Mouse (Mus musculus): Measurements from ENCODE around the gene Olfr1261.

The Olfr1261 gene

DNA sequence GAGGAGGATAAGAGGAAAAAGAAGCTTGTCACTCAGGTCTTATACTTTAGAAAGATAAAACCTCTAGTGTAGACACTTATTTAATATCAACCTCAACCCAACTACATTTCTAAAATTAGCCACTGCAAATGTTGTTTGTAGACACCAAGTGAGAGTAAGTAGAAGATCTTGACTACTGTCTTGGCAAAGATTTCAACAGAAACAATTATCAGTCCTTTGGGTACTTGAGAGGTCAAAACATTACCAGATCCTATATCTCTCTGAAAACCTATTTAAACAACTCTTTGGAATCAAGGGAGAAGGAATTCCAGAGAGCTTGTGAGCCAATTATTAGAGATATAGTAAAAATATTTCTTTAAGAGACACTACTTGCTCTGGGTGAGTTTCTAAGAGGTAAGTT is at the start of gene Olfr1261:
Olfr1261 (plus strand) TSS at position 301 of the 400 bp plus-strand sequence.
- no peak for DNase-seq (ENCODE audit: low read depth, low spot score)

DNA sequence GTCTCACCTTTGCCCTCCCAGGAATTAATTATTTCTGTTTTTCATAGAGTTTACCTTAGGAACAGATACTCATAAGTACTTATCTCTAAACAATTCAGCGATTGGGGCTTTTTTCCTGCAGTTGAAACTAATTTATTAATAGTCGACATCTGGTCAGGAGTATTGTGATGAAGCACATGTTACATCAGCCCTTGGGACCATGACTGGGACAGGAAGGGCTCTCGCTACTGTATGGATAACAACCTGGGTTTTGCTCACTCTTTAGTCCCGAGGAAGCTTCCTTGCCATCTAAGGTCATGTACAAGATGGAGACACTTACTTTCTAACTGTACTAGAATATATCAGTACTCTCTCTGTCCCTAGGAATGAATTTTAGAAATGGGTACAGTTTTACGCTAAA is 42.5 kb upstream of the Olfr1261 start, which contains the start of gene Olfr1259:
Olfr1259 (minus strand) TSS at position 101 of the 400 bp plus-strand sequence.
- no peak for DNase-seq (ENCODE audit: low read depth, low spot score)

DNA sequence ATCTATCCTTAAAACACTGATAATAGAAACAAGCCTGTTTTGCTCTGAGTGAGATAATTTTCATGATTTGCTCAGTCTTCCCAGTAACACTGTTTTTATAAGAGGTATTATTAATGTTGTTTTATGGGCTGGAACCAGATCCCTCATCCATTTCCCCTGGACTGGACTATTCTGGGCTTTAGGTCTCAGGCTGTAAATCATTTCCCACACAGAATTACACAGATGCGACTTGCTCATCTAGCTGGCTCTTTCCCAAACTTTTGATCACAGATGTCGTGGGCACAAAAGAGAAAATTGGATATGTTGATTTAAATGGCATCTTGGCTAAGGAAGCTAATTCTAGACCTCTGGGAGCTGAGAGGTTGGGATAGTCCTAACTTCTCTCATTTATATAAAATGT is 16.8 kb upstream of the Olfr1261 start, which contains the start of gene Olfr1260:
Olfr1260 (plus strand) TSS at position 157 of the 400 bp plus-strand sequence.
- DNase-seq (ENCODE audit: low read depth, low spot score), result no peak

DNA sequence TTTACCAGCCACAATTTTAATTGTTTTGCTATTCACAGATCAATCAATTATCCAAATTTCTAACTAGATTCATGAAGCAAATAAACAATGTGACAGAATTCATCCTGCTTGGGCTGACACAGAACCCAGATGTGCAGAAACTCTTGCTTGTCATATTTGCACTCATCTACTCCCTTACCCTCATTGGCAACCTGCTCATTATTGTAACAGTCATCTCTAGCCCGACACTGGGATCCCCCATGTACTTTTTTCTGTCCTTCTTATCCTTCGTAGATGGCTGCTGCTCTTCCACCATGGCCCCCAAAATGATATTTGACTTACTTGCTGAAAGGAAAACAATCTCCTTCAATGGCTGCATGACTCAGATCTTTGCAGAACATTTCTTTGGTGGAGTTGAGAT is 13.3 kb upstream of the Olfr1261 start:
- DNase-seq (ENCODE audit: low read depth, low spot score), result no peak

DNA sequence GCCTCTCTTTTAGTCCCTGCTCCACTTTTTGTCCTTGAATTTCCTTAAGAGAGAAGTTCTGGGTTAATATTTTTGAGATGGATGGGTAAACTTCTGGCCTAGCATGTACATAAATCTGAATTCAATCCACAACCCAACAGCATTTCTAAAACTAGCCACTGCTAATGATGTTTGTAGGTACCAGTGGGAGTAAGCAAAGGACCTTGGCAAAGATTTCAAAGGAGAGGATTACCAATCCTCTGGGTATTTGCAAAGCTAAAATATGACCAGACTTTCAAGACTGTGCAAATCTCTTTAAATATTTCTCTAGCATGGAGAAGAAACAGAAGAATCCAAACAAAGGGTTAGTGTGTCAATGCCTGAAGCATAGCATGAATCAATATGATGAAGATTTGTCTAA is 8.8 kb downstream of the Olfr1261 start, which contains the start of gene Olfr1262:
Olfr1262 (plus strand) TSS at position 301 of the 400 bp plus-strand sequence.
- no peak for DNase-seq (ENCODE audit: low read depth, low spot score)

DNA sequence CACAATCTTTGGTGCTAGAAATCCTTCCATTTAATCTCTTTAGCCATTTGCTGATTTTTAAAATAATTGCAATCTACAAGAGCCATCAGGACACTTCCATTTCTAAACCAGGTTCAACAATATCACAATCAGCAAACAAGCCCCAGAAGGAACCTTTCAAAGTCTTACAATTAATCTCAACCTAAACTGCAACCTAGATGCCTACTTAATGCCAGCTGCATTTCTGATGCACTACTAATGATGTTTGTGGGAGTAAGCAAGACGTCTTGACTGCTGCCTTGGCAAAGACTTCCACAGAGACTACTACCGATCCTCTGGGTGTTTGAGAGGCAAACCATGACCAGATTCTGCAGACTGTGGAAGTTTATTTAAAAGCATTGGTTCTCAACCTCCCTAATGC is 20.8 kb downstream of the Olfr1261 start, which contains the start of gene Olfr1263:
Olfr1263 (plus strand) TSS at position 301 of the 400 bp plus-strand sequence.
- DNase-seq (ENCODE audit: low read depth, low spot score), result no peak

DNA sequence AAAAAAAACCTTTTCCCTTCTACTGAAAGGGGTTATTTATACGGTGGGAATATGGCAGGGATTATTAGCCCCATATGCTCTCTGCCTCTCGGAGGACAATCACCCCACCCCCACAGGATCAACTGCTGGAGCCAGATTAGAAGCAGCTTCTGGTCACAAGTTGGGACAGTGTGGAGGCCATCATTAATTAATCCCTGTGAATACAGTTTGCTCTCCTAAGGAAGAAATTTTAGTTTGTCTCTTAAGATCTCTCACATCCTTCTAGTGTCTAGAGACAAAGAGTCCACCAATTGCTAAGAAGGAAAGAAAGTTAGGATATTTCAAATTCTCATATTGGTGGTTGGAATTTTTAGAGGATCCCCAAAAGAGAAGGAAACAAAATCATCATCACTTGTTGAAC is 34.5 kb downstream of the Olfr1261 start, which contains the start of gene Olfr1264:
Olfr1264 (minus strand) TSS at position 101 of the 400 bp plus-strand sequence.
- no peak for DNase-seq (ENCODE audit: low read depth, low spot score)

DNA sequence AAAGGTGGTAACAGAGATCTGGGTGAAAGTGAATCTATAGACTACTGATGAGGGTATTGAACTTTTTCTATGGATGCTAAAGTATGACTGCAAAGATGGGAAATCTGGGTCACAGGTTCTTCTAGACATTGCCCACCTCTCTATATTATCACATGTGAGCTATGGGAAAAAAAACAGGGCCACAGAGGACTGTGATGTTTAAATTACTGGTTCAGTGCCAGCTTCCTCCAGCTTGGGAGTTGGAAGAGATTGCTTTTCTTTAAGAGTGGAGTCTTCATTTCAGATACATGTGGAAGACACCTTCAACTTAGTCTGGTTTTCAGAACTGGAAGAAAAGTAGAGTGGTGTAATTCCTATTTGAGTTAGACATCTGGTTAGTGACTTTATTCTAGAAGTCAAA is 44.0 kb downstream of the Olfr1261 start, which contains the start of gene Olfr1265:
Olfr1265 (plus strand) TSS at position 301 of the 400 bp plus-strand sequence.
- no peak for DNase-seq (ENCODE audit: low read depth, low spot score)
